Mouse (Mus musculus) mouse trophoblast stem cell (cell line): ENCODE data around the gene Cebpb.

ENCODE experiments used
- in situ Hi-C, 2 experiments: fragments of 300-500 bp; cut with MseI, MboI; formaldehyde crosslinking; loops; 2 replicates in 1 of 2; 3 replicates in 1 of 2; pipeline ENCODE4 v1.15.1; 2025

Gene Cebpb

GRCm38 (mm10) chr2:167688498-167689451 is at the start of gene Cebpb:
Gene Cebpb, plus strand, starts transcription at chr2:167688915.
- in situ Hi-C loops, result loop anchor here (5.0 kb wide), 1 partner anchor 204 kb away; no protein-coding TSS in a partner anchor

GRCm38 (mm10) chr2:167640279-167640678 is 48.4 kb upstream of the Cebpb start:
- in situ Hi-C loops, result loop anchor here in 1 of 2 experiments (5.0 kb wide), 1 partner anchor 42 kb away; no protein-coding TSS in a partner anchor

GRCm38 (mm10) chr2:167641337-167641736 is 47.4 kb upstream of the Cebpb start:
- in situ Hi-C loops, result loop anchor here in 1 of 2 experiments (5.0 kb wide), 1 partner anchor 41 kb away; no protein-coding TSS in a partner anchor

- in situ Hi-C loops, result loop anchor here in 1 of 2 experiments (5.0 kb wide), 1 partner anchor 40 kb away; no protein-coding TSS in a partner anchor
Measured at GRCm38 (mm10) chr2:167642164-167642563, 46.6 kb upstream of the Cebpb start.

GRCm38 (mm10) chr2:167643356-167644052 is 45.2 kb upstream of the Cebpb start:
- in situ Hi-C loops, result loop anchor here in 1 of 2 experiments (5.0 kb wide), 1 partner anchor 39 kb away; no protein-coding TSS in a partner anchor

GRCm38 (mm10) chr2:167646411-167646810 is 42.3 kb upstream of the Cebpb start:
- in situ Hi-C loops, result no loop called here

GRCm38 (mm10) chr2:167649290-167650032 is 39.3 kb upstream of the Cebpb start:
- in situ Hi-C loops, result no loop called here

- in situ Hi-C loops, result no loop called here
Measured at GRCm38 (mm10) chr2:167651622-167652021, 37.1 kb upstream of the Cebpb start.

- in situ Hi-C loops, result no loop called here
Measured at GRCm38 (mm10) chr2:167652694-167653093, 36.0 kb upstream of the Cebpb start.

- in situ Hi-C loops, result no loop called here
Measured at GRCm38 (mm10) chr2:167654911-167655600, 33.7 kb upstream of the Cebpb start.

GRCm38 (mm10) chr2:167656629-167657478 is 31.9 kb upstream of the Cebpb start:
- in situ Hi-C loops, result no loop called here

GRCm38 (mm10) chr2:167657973-167658372 is 30.7 kb upstream of the Cebpb start:
- in situ Hi-C loops, result no loop called here

GRCm38 (mm10) chr2:167658712-167659111 is 30.0 kb upstream of the Cebpb start:
- in situ Hi-C loops, result no loop called here

GRCm38 (mm10) chr2:167659177-167659846 is 29.4 kb upstream of the Cebpb start:
- in situ Hi-C loops, result no loop called here

- in situ Hi-C loops, result no loop called here
Measured at GRCm38 (mm10) chr2:167659847-167660610, 28.7 kb upstream of the Cebpb start.

GRCm38 (mm10) chr2:167660611-167660971 is 28.1 kb upstream of the Cebpb start:
- in situ Hi-C loops, result no loop called here

- in situ Hi-C loops, result no loop called here
Measured at GRCm38 (mm10) chr2:167661270-167662203, 27.2 kb upstream of the Cebpb start, which contains the start of gene Gm20431. Gene Gm20431, minus strand, starts transcription at chr2:167661496.
